Mouse (Mus musculus) heart, adult 2 months (tissue): ENCODE measurements around the gene Pemt. TPM values are rescaled to one million over a fixed set of nuclear protein-coding genes. Genes with fewer than 3 reads are reported as not detected.

Experiments used
- DNase-seq, 2 experiments: peaks; one replicate each; pipeline ENCODE4 v3.0.0; 2021
- H3K27ac ChIP-seq: fragments of 200-600 bp; 2 replicates; pipeline ENCODE4 v1.8.1; 2022
- H3K27me3 ChIP-seq: fragments of 200-500 bp; 2 replicates; pipeline ENCODE4 v1.6.1; 2012; ENCODE audit warnings: mild to moderate bottlenecking, low read length, inconsistent platforms, mixed read lengths; ENCODE audit not compliant: control insufficient read depth, insufficient read depth
- H3K36me3 ChIP-seq: fragments of 200-500 bp; 2 replicates; pipeline ENCODE4 v1.6.1; 2012; ENCODE audit warnings: low read length, inconsistent platforms; ENCODE audit not compliant: control insufficient read depth, insufficient read depth
- H3K4me1 ChIP-seq: fragments of 200-500 bp; 2 replicates; pipeline ENCODE4 v1.6.1; 2011; ENCODE audit warnings: low read length; ENCODE audit not compliant: control insufficient read depth, insufficient read depth
- H3K4me3 ChIP-seq: fragments of 200-600 bp; 2 replicates; pipeline ENCODE4 v1.8.1; 2022
- H3K79me2 ChIP-seq: fragments of 200-500 bp; replicated peaks from 2 replicates; pipeline ENCODE4 v1.6.1; 2012; ENCODE audit warnings: mild to moderate bottlenecking, inconsistent platforms, low read length, moderate library complexity, mixed read lengths; ENCODE audit not compliant: control insufficient read depth, insufficient read depth
- H3K9ac ChIP-seq: fragments of 200-500 bp; 2 replicates; pipeline ENCODE4 v1.6.1; 2012; ENCODE audit warnings: low read depth, mild to moderate bottlenecking, control low read depth, inconsistent platforms, low read length, mixed read lengths
- CTCF ChIP-seq: fragments of 200-600 bp; IDR thresholded peaks from 2 replicates; pipeline ENCODE4 v1.8.1; 2022; ENCODE audit warnings: antibody characterized with exemption, mild to moderate bottlenecking, moderate library complexity
- EP300 ChIP-seq: fragments of 200-500 bp; IDR thresholded peaks from 2 replicates; pipeline ENCODE4 v1.6.1; 2011; ENCODE audit warnings: low read depth, low read length, control low read depth; ENCODE audit not compliant: insufficient read depth
- POLR2A ChIP-seq: fragments of 200-500 bp; IDR thresholded peaks from 2 replicates; pipeline ENCODE4 v1.6.1; 2011; ENCODE audit warnings: mild to moderate bottlenecking, low read depth, low read length, control low read depth; ENCODE audit not compliant: insufficient read depth
- WGBS: fragments of 180-500 bp; shearing (Covaris S2); methylation state at CpG from one replicate; pipeline ENCODE4 v1.1.7; 2018; 5-methylcytosine and 5-hydroxymethylcytosine counted together
- intact Hi-C: fragments of 180-260 bp; cut with DNase I; formaldehyde crosslinking; loops from one replicate; pipeline ENCODE4 v1.15.1; 2025
- polyA plus RNA-seq: library from polyadenylated mRNA; depleted of rRNA; stranded (reverse); fragments of >200 nt; gene quantifications from 2 replicates; pipeline ENCODE4 v1.2.3, GENCODE M21; 2012
- total RNA-seq, 2 experiments: library from RNA; stranded (reverse); gene quantifications; 2 replicates each; pipeline ENCODE4 v1.2.3; 2021

Pemt gene
- total and polyA plus RNA-seq, 3 experiments: 1.9 to 5.9 (median 3.2) TPM

GRCm38 (mm10) chr11:60005866-60006265 is 40.4 kb downstream of the Pemt start:
- Histone ChIP-seq H3K4me1 (no peaks in the 10 kb centered on the region), H3K36me3 (no peaks in the 10 kb centered on the region), H3K27ac (no peak overlapping the region), H3K9ac (no peak overlapping the region), H3K4me3 (no peak overlapping the region), H3K79me2 (no peaks in the 10 kb centered on the region), H3K27me3 (no peaks in the 10 kb centered on the region)
- WGBS: 71% methylated on average over 3 of the region's 3 CpGs
- TF ChIP-seq CTCF: no peak
- no peak for TF ChIP-seq POLR2A
- TF ChIP-seq EP300: no peak
- no peak for DNase-seq
- intact Hi-C loops: no loop called here

- Histone ChIP-seq H3K79me2 (no peaks in the 10 kb centered on the region), H3K27me3 (no peaks in the 10 kb centered on the region), H3K27ac (no peak overlapping the region), H3K4me3 (no peak overlapping the region), H3K9ac (no peak overlapping the region), H3K36me3 (no peaks in the 10 kb centered on the region), H3K4me1 (no peaks in the 10 kb centered on the region)
- DNase-seq: no peak
- TF ChIP-seq EP300 (no peak), POLR2A (no peak), CTCF (no peak)
- intact Hi-C loops: no loop called here
- 80% methylated on average over 6 of the region's 6 CpGs for WGBS
Observed at GRCm38 (mm10) chr11:60004716-60005115, 41.6 kb downstream of the Pemt start.

GRCm38 (mm10) chr11:60003811-60004210 is 42.5 kb downstream of the Pemt start:
- Histone ChIP-seq H3K27ac (no peak overlapping the region), H3K4me1 (no peaks in the 10 kb centered on the region), H3K36me3 (no peaks in the 10 kb centered on the region), H3K27me3 (no peaks in the 10 kb centered on the region), H3K79me2 (no peaks in the 10 kb centered on the region), H3K4me3 (no peak overlapping the region), H3K9ac (no peak overlapping the region)
- TF ChIP-seq EP300: no peak
- TF ChIP-seq POLR2A: no peak
- TF ChIP-seq CTCF: no peak
- intact Hi-C loops: no loop called here
- 78% methylated on average over 8 of the region's 8 CpGs for WGBS
- no peak for DNase-seq

- no peak overlapping the region for H3K27ac ChIP-seq
- H3K36me3 ChIP-seq: no peaks in the 10 kb centered on the region
- no peak for TF ChIP-seq CTCF
- no peak for TF ChIP-seq POLR2A
- TF ChIP-seq EP300: no peak
- 77% methylated on average over 5 of the region's 5 CpGs for WGBS
- no peak overlapping the region for H3K4me3 ChIP-seq
- intact Hi-C loops: no loop called here
- no peaks in the 10 kb centered on the region for H3K79me2 ChIP-seq
- no peaks in the 10 kb centered on the region for H3K27me3 ChIP-seq
- DNase-seq: no peak
- H3K9ac ChIP-seq: no peak overlapping the region
- H3K4me1 ChIP-seq: no peaks in the 10 kb centered on the region
Observed at GRCm38 (mm10) chr11:60001231-60001980, 44.9 kb downstream of the Pemt start.

- H3K27me3 ChIP-seq: no peaks in the 10 kb centered on the region
- no peak overlapping the region for H3K4me3 ChIP-seq
- TF ChIP-seq POLR2A (no peak), EP300 (no peak), CTCF (no peak)
- no peaks in the 10 kb centered on the region for H3K4me1 ChIP-seq
- no peaks in the 10 kb centered on the region for H3K79me2 ChIP-seq
- intact Hi-C loops: no loop called here
- DNase-seq: no peak
- H3K27ac ChIP-seq: no peak overlapping the region
- no peaks in the 10 kb centered on the region for H3K36me3 ChIP-seq
- no peak overlapping the region for H3K9ac ChIP-seq
- 46% methylated on average over 9 of the region's 9 CpGs for WGBS
Observed at GRCm38 (mm10) chr11:59994318-59994717, 52.0 kb downstream of the Pemt start.

GRCm38 (mm10) chr11:59991365-59991764 is 54.9 kb downstream of the Pemt start:
- no peaks in the 10 kb centered on the region for H3K79me2 ChIP-seq
- H3K9ac ChIP-seq: no peak overlapping the region
- intact Hi-C loops: no loop called here
- H3K4me3 ChIP-seq: no peak overlapping the region
- TF ChIP-seq CTCF (no peak), EP300 (no peak), POLR2A (no peak)
- no peak overlapping the region for H3K27ac ChIP-seq
- H3K27me3 ChIP-seq: no peaks in the 10 kb centered on the region
- no peaks in the 10 kb centered on the region for H3K36me3 ChIP-seq
- no peaks in the 10 kb centered on the region for H3K4me1 ChIP-seq
- DNase-seq: peak in 1 of 2 experiments; percentile 9
- 20% methylated on average over 8 of the region's 8 CpGs for WGBS
